Mouse (Mus musculus) cortical plate, adult 2 months (tissue): ENCODE measurements around the gene Farp1. TPM values are rescaled to one million over a fixed set of nuclear protein-coding genes. Genes with fewer than 3 reads are reported as not detected.

Experiments
- H3K27ac ChIP-seq: fragments of 200-500 bp; 2 replicates; pipeline ENCODE4 v1.5.1; 2012; ENCODE audit warnings: low read length, control low read depth, inconsistent platforms; ENCODE audit not compliant: insufficient read depth
- H3K4me1 ChIP-seq: fragments of 200-500 bp; 2 replicates; pipeline ENCODE4 v1.6.1; 2011; ENCODE audit warnings: low read length; ENCODE audit not compliant: control insufficient read depth, insufficient read depth
- H3K4me3 ChIP-seq: fragments of 200-500 bp; 2 replicates; pipeline ENCODE4 v1.5.1; 2011; ENCODE audit warnings: mild to moderate bottlenecking, low read length, control low read depth; ENCODE audit not compliant: insufficient read depth
- CTCF ChIP-seq: fragments of 200-500 bp; IDR thresholded peaks from 2 replicates; pipeline ENCODE4 v1.5.1; 2011; ENCODE audit warnings: mild to moderate bottlenecking, control low read depth, low read length; ENCODE audit not compliant: insufficient read depth; ENCODE audit errors: extremely low read depth
- POLR2A ChIP-seq: fragments of 200-500 bp; IDR thresholded peaks from 2 replicates; pipeline ENCODE4 v1.6.1; 2011; ENCODE audit warnings: mild to moderate bottlenecking, low read length, control low read depth; ENCODE audit not compliant: insufficient read depth; ENCODE audit errors: extremely low read depth
- polyA plus RNA-seq: library from polyadenylated mRNA; depleted of rRNA; stranded (reverse); fragments of >200 nt; gene quantifications from 2 replicates; pipeline ENCODE4 v1.2.3, GENCODE M21; 2012; rRNA removed

Gene Farp1
- polyA plus RNA-seq, 1 experiment = 58.0 TPM

- peaks cover 16% of the 10 kb centered on the region for H3K4me1 ChIP-seq
- TF ChIP-seq CTCF (no peak), POLR2A (no peak)
- H3K27ac ChIP-seq = no peak overlapping the region
- no peak overlapping the region for H3K4me3 ChIP-seq
Observed at GRCm38 (mm10) chr14:121326432-121326831, 291.4 kb downstream of the Farp1 start.

- no peak overlapping the region for H3K4me3 ChIP-seq
- no peak for TF ChIP-seq CTCF
- TF ChIP-seq POLR2A = no peak
- H3K27ac ChIP-seq = no peak overlapping the region
- peaks cover 7% of the 10 kb centered on the region; the same call in 1 of the 2 replicates for H3K4me1 ChIP-seq
Observed at GRCm38 (mm10) chr14:121328878-121329277, 293.9 kb downstream of the Farp1 start.

- no peak overlapping the region for H3K27ac ChIP-seq
- peaks cover 5% of the 10 kb centered on the region; the same call in 1 of the 2 replicates for H3K4me1 ChIP-seq
- H3K4me3 ChIP-seq = no peak overlapping the region
- TF ChIP-seq POLR2A (no peak), CTCF (no peak)
Observed at GRCm38 (mm10) chr14:121329401-121330089, 294.5 kb downstream of the Farp1 start.

- H3K4me1 ChIP-seq = 0 out of 2 replicates have a peak, but pooled peaks cover 2% of the 10 kb centered on the region
- H3K4me3 ChIP-seq = no peak overlapping the region
- H3K27ac ChIP-seq = no peak overlapping the region
- TF ChIP-seq CTCF (no peak), POLR2A (no peak)
Observed at GRCm38 (mm10) chr14:121330090-121330408, 295.0 kb downstream of the Farp1 start.

Other genes starting within 250 kb of the Farp1 start
- 67.8 and 70.8 TPM in 2 replicates for gene Ipo5, start 124.0 kb upstream of the Farp1 start, polyA plus RNA-seq